In the genomic region with DNA sequence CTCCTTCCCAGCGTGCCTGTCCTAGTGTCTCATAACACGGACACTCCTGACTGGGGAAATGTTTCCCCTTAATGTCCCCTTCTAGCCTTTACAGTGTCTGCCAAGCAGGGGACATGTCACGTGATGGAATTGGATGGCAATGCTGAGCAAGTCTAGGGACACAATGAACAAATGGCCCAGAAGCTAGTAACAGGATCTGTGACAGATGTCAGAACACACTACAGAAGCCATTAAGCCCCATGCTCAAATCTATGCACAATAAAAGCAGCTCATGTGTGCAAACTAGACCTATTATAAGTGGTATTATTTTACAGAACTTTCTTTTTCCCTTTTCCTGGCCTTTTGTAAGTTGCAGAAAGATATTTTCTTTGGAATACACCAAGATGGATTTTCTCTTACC, we compare ENCODE assay signal across 9 mouse cellular contexts.
"Had no signal": no experiment of that assay in that cellular context is flagged by ENCODE, and none has a peak within 500 bp of the region (broad histone marks: within the 10 kb centered on the region; RNA-seq: fewer than 3 reads in every experiment).

No protein-coding gene starts in this region.

- H3K4me1 ChIP-seq: intestine, embryonic 15.5 days; liver, embryonic 12.5 days had no signal

- H3K36me3 ChIP-seq: intestine, embryonic 15.5 days; limb, embryonic 15.5 days; liver, embryonic 12.5 days had no signal

- DNase-seq: layer of hippocampus, adult 9-11 months; midbrain, embryonic 14.5 days; right cerebral cortex, postnatal 14 days; thymus, postnatal 36 days had no signal

- H3K27ac ChIP-seq: intestine, embryonic 15.5 days; limb, embryonic 15.5 days; liver, embryonic 12.5 days had no signal

- H3K4me3 ChIP-seq: intestine, embryonic 15.5 days; limb, embryonic 15.5 days; liver, embryonic 12.5 days; myocyte had no signal

- H3K9ac ChIP-seq: intestine, embryonic 15.5 days; limb, embryonic 15.5 days; liver, embryonic 12.5 days; lung, embryonic 14.5 days had no signal

- ATAC-seq: liver, embryonic 12.5 days had no signal

- H3K9me3 ChIP-seq: intestine, embryonic 15.5 days; limb, embryonic 15.5 days; liver, embryonic 12.5 days had no signal

- H3K27me3 ChIP-seq: intestine, embryonic 15.5 days; limb, embryonic 15.5 days; liver, embryonic 12.5 days had no signal

- H3K4me2 ChIP-seq: limb, embryonic 15.5 days; liver, embryonic 12.5 days had no signal
